Mouse (Mus musculus) heart, postnatal 14 days (tissue): Measurements from ENCODE around the gene Iffo1. TPM values are rescaled to one million over a fixed set of nuclear protein-coding genes. Genes with fewer than 3 reads are reported as not detected.
"Not testable (repeated sequence)": the region's sequence is repeated elsewhere in the genome, so short reads cannot be mapped to it uniquely, and the experiment has no call there.

Source experiments
- DNase-seq, 2 experiments: peaks; one replicate each; pipeline ENCODE4 v3.0.0; 2021 to 2022
- intact Hi-C: fragments of 180-260 bp; cut with DNase I; formaldehyde crosslinking; loops from one replicate; pipeline ENCODE4 v1.15.1; 2025
- total RNA-seq, 2 experiments: library from RNA; stranded (reverse); gene quantifications; 2 replicates each; pipeline ENCODE4 v1.2.3; 2021

Gene Iffo1
- total RNA-seq, 2 experiments from 2014 or later, result 10.0 to 16.1 TPM

- no peak for DNase-seq
- intact Hi-C loops, result no loop called here
These were observed 14.0 kb downstream of the Iffo1 start for GRCm38 (mm10) chr6:125158944-125159492.

- intact Hi-C loops, result loop anchor here (1.0 kb wide), 1 partner anchor 8 kb away; no protein-coding TSS in a partner anchor
- DNase-seq, result no peak
These were observed 14.9 kb downstream of the Iffo1 start for GRCm38 (mm10) chr6:125159773-125160557.

- DNase-seq, result no peak
- intact Hi-C loops, result loop anchor here (1.0 kb wide), 1 partner anchor 8 kb away; no protein-coding TSS in a partner anchor
These were observed 15.5 kb downstream of the Iffo1 start for GRCm38 (mm10) chr6:125160558-125160853.

GRCm38 (mm10) chr6:125160854-125161760 is 16.1 kb downstream of the Iffo1 start:
- peak; percentile 77 to 81 for DNase-seq
- intact Hi-C loops, result loop anchor here (1.0 kb wide), 1 partner anchor 9 kb away; no protein-coding TSS in a partner anchor

DNA sequence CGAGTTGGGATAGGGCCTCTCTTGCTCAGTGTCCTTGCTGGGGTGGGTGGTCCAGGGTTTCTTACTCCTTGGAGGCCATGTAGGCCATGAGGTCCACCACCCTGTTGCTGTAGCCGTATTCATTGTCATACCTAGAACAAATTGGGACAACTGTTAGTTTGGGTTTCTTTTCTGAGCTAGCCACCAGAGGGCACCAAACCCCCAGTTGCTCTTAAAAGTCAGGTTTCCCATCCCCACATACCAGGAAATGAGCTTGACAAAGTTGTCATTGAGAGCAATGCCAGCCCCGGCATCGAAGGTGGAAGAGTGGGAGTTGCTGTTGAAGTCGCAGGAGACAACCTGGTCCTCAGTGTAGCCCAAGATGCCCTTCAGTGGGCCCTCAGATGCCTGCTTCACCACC is 16.9 kb downstream of the Iffo1 start:
- DNase-seq, result peak; percentile 72 to 80
- intact Hi-C loops, result loop anchor here (2.0 kb wide), 1 partner anchor 109 kb away; no protein-coding TSS in a partner anchor

DNA sequence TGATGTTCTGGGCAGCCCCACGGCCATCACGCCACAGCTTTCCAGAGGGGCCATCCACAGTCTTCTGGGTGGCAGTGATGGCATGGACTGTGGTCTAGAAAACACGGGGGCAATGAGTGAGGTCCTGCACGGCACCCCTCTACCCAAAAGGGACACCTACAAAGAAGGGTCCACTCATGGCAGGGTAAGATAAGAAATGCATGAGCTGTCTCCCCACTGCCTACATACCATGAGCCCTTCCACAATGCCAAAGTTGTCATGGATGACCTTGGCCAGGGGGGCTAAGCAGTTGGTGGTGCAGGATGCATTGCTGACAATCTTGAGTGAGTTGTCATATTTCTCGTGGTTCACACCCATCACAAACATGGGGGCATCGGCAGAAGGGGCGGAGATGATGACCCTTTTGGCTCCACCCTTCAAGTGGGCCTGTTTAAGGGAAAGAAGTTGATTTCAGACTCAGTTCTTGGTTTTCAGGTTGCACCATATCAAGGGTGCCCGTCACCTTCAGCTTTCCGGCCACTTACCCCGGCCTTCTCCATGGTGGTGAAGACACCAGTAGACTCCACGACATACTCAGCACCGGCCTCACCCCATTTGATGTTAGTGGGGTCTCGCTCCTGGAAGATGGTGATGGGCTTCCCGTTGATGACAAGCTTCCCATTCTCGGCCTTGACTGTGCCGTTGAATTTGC is 17.7 kb downstream of the Iffo1 start:
- DNase-seq, result not testable (repeated sequence)
- intact Hi-C loops, result loop anchor here (2.0 kb wide), 1 partner anchor 108 kb away; no protein-coding TSS in a partner anchor

DNA sequence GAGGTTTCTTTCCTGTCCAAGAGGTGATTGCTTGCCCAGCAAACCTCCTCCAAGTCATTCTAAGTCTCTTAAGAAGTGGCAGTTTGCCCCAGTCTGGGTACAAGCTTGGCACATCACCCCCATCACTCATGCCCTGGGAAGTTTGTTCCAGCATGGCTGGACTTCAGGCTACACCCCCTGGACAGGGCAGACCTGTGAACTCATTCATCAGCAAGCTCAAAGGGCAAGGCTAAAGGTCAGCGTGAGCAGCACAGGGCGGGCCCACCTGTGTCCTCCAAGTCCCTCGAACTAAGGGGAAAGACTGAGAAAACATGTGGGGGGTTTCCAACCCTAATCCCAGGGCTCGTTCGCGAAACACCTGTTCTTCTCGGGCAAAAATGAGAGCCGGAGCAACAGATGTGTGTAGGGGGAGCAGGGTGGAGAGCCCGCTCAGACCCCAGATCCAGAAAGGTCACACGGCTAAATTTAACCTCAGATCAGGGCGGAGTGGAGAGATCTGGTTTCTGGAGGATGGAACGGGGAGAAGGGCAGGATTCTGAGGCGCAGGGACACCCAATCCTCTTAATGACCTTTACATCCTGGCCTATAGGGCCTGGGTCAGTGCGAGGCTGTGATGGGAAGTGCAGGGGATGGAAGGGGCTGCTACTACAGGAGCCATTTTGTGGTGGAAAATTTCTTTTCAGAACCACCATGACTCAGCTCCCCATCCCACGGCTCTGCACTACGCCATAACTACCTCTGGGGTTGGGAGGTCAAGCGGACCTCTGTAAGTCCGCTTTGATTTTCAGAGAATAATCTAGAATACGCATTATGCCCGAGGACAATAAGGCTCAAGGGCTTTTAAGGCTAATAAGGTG is 19.0 kb downstream of the Iffo1 start:
- DNase-seq, result no peak
- intact Hi-C loops, result loop anchor here (2.0 kb wide), 1 partner anchor 107 kb away; no protein-coding TSS in a partner anchor

DNA sequence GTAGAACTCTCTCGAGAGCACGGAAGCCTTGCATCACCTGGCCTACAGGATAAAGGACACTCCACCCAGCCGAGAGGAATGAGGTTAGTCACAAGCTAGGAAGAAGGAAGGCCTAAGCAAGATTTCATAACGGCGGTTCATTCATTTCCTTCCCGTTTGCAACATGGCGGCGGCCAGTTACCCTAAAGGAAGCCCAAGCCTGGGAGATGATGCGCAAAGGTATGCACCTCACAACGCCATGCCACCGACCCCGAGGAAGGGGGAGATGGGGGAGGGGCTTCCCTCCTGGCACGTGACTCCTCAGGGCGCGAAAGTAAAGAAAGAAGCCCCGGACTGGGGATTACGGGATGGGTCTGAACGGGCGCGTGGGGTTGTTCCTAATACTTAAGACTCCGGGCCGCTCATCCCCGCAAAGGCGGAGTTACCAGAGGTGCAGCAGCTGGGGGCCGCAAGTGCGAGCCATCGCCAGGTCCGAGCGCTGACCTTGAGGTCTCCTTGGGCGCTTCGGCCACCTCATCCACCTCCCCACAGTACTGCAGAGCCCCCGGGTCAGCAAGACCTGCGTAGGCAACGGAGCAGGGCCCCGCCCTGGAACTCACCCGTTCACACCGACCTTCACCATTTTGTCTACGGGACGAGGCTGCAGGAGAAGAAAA is 19.8 kb downstream of the Iffo1 start:
- DNase-seq, result peak; percentile 48 to 67
- intact Hi-C loops, result no loop called here

GRCm38 (mm10) chr6:125165328-125165891 is 20.4 kb downstream of the Iffo1 start:
- intact Hi-C loops, result no loop called here

GRCm38 (mm10) chr6:125166051-125166751 is 21.2 kb downstream of the Iffo1 start, which contains the start of gene Gapdh:
Gene Gapdh, minus strand, starts transcription at chr6:125166467.
- peak; percentile 86 to 91 for DNase-seq
- intact Hi-C loops, result no loop called here

More at GRCm38 (mm10) chr6:125165328-125165891, 20.4 kb downstream of the Iffo1 start:
- peak; percentile 95 to 97 for DNase-seq

- intact Hi-C loops, result no loop called here
- DNase-seq, result peak; percentile 64 to 78
These were observed 22.0 kb downstream of the Iffo1 start for GRCm38 (mm10) chr6:125166861-125167650.

DNA sequence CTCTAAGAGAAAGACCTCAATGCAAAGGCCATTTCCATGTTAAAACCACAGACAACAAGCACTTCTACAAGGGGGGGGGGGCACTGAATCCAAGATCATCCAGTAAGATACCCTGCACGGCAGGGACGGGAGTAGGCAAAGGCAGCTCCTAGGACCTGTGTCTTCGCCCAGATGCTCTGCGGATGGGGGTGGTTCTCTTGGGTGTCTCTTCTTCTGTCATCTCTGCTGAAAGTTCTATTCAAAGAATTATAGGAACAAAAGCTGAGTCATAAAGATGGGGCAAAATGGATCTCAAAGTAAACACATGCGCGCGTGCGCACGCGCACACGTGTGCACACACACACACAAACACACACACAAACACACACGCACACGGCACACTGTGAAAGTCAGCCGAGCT is 23.0 kb downstream of the Iffo1 start:
- intact Hi-C loops, result no loop called here
- no peak for DNase-seq

GRCm38 (mm10) chr6:125170194-125170593 is 25.2 kb downstream of the Iffo1 start:
- intact Hi-C loops, result loop anchor here (1.0 kb wide), 1 partner anchor 19 kb away; no protein-coding TSS in a partner anchor
- no peak for DNase-seq

GRCm38 (mm10) chr6:125172474-125172873 is 27.4 kb downstream of the Iffo1 start:
- DNase-seq, result no peak
- intact Hi-C loops, result no loop called here

DNA sequence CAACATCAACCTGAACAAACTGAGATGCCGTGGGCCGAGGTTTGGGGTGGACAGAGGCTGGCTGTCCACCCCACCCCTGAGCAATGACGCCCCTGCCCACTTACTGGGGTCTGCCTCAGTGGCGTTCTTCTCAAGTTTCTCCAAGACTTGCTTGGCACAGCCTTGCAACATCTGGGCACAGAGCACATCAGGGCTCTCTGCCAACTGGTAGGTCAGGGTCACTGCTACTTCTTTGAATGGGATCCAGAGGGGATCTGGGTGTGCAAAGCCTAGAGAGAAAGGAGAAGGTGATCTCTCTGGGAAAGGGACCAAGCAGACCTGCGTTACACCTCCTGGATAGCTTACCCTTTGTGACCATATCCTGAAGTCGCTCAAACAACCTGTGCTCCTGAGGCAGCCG is 28.2 kb downstream of the Iffo1 start:
- intact Hi-C loops, result no loop called here
- no peak for DNase-seq

- intact Hi-C loops, result no loop called here
- no peak for DNase-seq
These were observed 30.4 kb downstream of the Iffo1 start for GRCm38 (mm10) chr6:125175469-125175868.

GRCm38 (mm10) chr6:125179601-125180000 is 34.6 kb downstream of the Iffo1 start:
- intact Hi-C loops, result no loop called here

More at GRCm38 (mm10) chr6:125179601-125180000, 34.6 kb downstream of the Iffo1 start:
- no peak for DNase-seq
